Mouse (Mus musculus) stomach, postnatal 0 days (tissue): ENCODE results near the gene Pabpc4.

Experiments used
- CTCF ChIP-seq: IDR thresholded peaks from 2 replicates; pipeline ENCODE4 v1.5.1; 2016; ENCODE audit warnings: antibody characterized with exemption, low read depth, mild to moderate bottlenecking, moderate library complexity
- EP300 ChIP-seq: optimal IDR thresholded peaks from 2 replicates; pipeline ENCODE3; 2016; ENCODE audit warnings: antibody characterized with exemption

- TF ChIP-seq CTCF (no peak), EP300 (no peak)
Measured at GRCm38 (mm10) chr4:123260071-123260746, 1.9 kb upstream of the Pabpc4 start.
